Mouse (Mus musculus): Measurements from ENCODE around the gene Kif7. TPM values are rescaled to one million over a fixed set of nuclear protein-coding genes. Genes with fewer than 3 reads are reported as not detected.

Gene Kif7
- polyA plus RNA-seq, 1 experiment from 2014 or later: 7.6 TPM

DNA sequence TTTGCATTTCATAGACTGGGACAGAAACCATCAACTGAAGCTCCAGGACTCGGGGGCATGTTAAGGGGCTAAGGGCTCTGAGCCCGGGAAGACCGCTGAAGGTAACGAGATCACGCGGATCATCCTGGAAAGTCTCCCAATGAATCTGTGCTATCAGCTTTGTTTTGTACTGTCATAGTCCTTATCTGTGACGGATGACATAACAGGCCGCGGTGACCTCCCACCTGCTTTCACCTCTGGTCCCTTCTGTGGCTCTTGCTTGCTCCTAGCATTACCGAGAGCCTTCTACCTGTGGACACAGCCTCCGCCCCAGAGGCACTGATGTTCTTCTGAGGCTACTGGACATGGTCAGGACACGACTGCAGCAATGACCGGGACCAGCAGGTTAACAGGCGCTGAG is 21.0 kb upstream of the Kif7 start:
- DNase-seq (no peak), ATAC-seq (ENCODE audit: insufficient read depth) (no peak)
- Histone ChIP-seq H3K4me2 (no peak overlapping the region), H3K27me3 (ENCODE audit: insufficient read depth, low read length) (no peaks in the 10 kb centered on the region; the same call in 1 of the 2 replicates), H3K36me3 (ENCODE audit: insufficient read depth) (no peaks in the 10 kb centered on the region), H3K9ac (no peak overlapping the region), H3K9me3 (ENCODE audit: low read depth, low read length) (no peaks in the 10 kb centered on the region), H3K4me1 (ENCODE audit: insufficient read depth) (no peaks in the 10 kb centered on the region), H3K4me3 (ENCODE audit: low read depth, low read length) (no peak overlapping the region), H3K27ac (ENCODE audit: low read depth) (no peak overlapping the region)
- no peak for TF ChIP-seq CTCF (IDR thresholded peaks at IDR 0.05; ENCODE audit: low read depth)
- WGBS: 76% methylated on average over 14 of the region's 14 CpGs

- no peak overlapping the region for H3K4me3 ChIP-seq (ENCODE audit: low read depth, low read length)
- DNase-seq (no peak), ATAC-seq (ENCODE audit: insufficient read depth) (no peak)
- H3K36me3 ChIP-seq (ENCODE audit: insufficient read depth): no peaks in the 10 kb centered on the region
- TF ChIP-seq CTCF (IDR thresholded peaks at IDR 0.05; ENCODE audit: low read depth): no peak
- H3K4me2 ChIP-seq: no peak overlapping the region
- no peaks in the 10 kb centered on the region; the same call in 1 of the 2 replicates for H3K27me3 ChIP-seq (ENCODE audit: insufficient read depth, low read length)
- no peak overlapping the region for H3K9ac ChIP-seq
- 71% methylated on average over 8 of the region's 8 CpGs for WGBS
- no peak overlapping the region for H3K27ac ChIP-seq (ENCODE audit: low read depth)
- H3K4me1 ChIP-seq (ENCODE audit: insufficient read depth): no peaks in the 10 kb centered on the region
- no peaks in the 10 kb centered on the region for H3K9me3 ChIP-seq (ENCODE audit: low read depth, low read length)
Observed at GRCm38 (mm10) chr7:79734563-79734962, 19.0 kb upstream of the Kif7 start.

- H3K4me3 ChIP-seq (ENCODE audit: low read depth, low read length): no peak within 1 kb of the TSS
- H3K36me3 ChIP-seq (ENCODE audit: insufficient read depth): no peaks in the 10 kb centered on the region
- H3K4me1 ChIP-seq (ENCODE audit: insufficient read depth): no peaks in the 10 kb centered on the region
- WGBS: 48% methylated on average over 4 of the region's 4 CpGs
- no peaks in the 10 kb centered on the region for H3K9me3 ChIP-seq (ENCODE audit: low read depth, low read length)
- no peak for TF ChIP-seq CTCF (IDR thresholded peaks at IDR 0.05; ENCODE audit: low read depth)
- no peak within 1 kb of the TSS for H3K27ac ChIP-seq (ENCODE audit: low read depth)
- no peaks in the 10 kb centered on the region; the same call in 1 of the 2 replicates for H3K27me3 ChIP-seq (ENCODE audit: insufficient read depth, low read length)
- no peak within 1 kb of the TSS for H3K9ac ChIP-seq
- ATAC-seq (ENCODE audit: insufficient read depth) (no peak), DNase-seq (no peak)
- H3K4me2 ChIP-seq: no peak within 1 kb of the TSS
Observed at GRCm38 (mm10) chr7:79732622-79733021, 17.1 kb upstream of the Kif7 start, which contains the start of gene Plin1. Plin1 (minus strand) TSS chr7:79732903.

GRCm38 (mm10) chr7:79731438-79731837 is 15.9 kb upstream of the Kif7 start:
- H3K4me3 ChIP-seq (ENCODE audit: low read depth, low read length): no peak overlapping the region
- no peaks in the 10 kb centered on the region for H3K36me3 ChIP-seq (ENCODE audit: insufficient read depth)
- no peak for TF ChIP-seq CTCF (IDR thresholded peaks at IDR 0.05; ENCODE audit: low read depth)
- H3K4me1 ChIP-seq (ENCODE audit: insufficient read depth): no peaks in the 10 kb centered on the region
- no peaks in the 10 kb centered on the region for H3K9me3 ChIP-seq (ENCODE audit: low read depth, low read length)
- no peaks in the 10 kb centered on the region; the same call in 1 of the 2 replicates for H3K27me3 ChIP-seq (ENCODE audit: insufficient read depth, low read length)
- ATAC-seq (ENCODE audit: insufficient read depth) (no peak), DNase-seq (no peak)
- no peak overlapping the region for H3K9ac ChIP-seq
- no peak overlapping the region for H3K4me2 ChIP-seq
- WGBS: 71% methylated on average over 13 of the region's 13 CpGs
- H3K27ac ChIP-seq (ENCODE audit: low read depth): no peak overlapping the region

DNA sequence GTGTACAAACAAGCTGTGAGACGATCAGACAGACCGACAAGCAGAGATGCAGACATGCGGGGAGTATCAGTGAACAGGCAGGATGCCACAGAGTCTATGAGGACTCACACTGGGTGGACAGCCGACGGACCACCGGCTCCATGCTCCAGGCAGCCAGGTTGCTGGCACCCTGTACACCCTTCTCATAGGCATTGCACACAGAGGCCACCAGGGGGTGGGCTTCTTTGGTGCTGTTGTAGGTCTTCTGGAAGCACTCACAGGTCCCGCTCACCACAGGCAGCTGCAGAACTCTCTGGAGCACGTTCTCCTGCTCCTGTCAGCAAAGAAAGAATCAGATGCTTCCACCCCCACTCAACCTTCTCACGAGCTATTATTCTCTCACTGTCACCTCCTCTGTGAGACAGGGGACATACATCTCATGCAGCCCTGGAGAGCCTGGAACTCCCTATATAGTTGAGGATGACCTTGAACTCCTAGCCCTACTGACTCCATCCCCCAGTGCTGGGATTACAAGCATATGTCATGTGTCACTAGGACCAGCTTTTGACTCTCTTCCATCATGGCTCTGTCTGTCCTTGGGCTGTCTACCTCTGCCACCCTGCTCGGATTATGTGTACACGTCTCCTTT is 14.3 kb upstream of the Kif7 start:
- peak; percentile 52 for TF ChIP-seq CTCF (IDR thresholded peaks at IDR 0.05; ENCODE audit: low read depth)
- no peaks in the 10 kb centered on the region; the same call in 1 of the 2 replicates for H3K27me3 ChIP-seq (ENCODE audit: insufficient read depth, low read length)
- no peaks in the 10 kb centered on the region for H3K4me1 ChIP-seq (ENCODE audit: insufficient read depth)
- H3K9me3 ChIP-seq (ENCODE audit: low read depth, low read length): no peaks in the 10 kb centered on the region
- no peak overlapping the region for H3K27ac ChIP-seq (ENCODE audit: low read depth)
- H3K4me2 ChIP-seq: no peak overlapping the region
- ATAC-seq (ENCODE audit: insufficient read depth) (no peak; the same call in 1 of the 2 replicates), DNase-seq (peak; percentile 25)
- 63% methylated on average over 11 of the region's 11 CpGs for WGBS
- no peak overlapping the region for H3K4me3 ChIP-seq (ENCODE audit: low read depth, low read length)
- H3K36me3 ChIP-seq (ENCODE audit: insufficient read depth): no peaks in the 10 kb centered on the region
- no peak overlapping the region for H3K9ac ChIP-seq

DNA sequence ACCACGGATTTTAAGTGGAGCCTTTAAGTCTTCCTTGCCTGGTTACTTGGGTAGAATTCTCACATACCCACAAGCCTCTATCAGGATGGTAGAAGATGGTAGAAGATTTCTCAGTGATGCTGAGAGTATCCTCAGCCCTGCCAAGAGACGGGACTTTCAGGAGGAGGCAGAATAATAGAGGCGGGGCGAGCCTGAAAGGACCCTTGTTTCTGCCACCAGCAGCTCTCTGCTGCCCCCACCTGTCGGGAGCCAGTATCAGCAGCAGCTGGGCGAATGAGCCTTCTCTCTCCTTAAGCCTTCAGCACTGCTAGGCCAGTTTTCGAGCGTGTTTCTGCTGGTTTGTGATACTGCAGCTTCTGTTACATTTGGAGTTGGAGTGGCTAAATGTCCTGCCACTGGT is 13.6 kb upstream of the Kif7 start:
- DNase-seq (peak; percentile 90), ATAC-seq (ENCODE audit: insufficient read depth) (peak; percentile 56)
- Histone ChIP-seq H3K4me1 (ENCODE audit: insufficient read depth) (no peaks in the 10 kb centered on the region), H3K9ac (no peak overlapping the region), H3K4me3 (ENCODE audit: low read depth, low read length) (no peak overlapping the region), H3K36me3 (ENCODE audit: insufficient read depth) (no peaks in the 10 kb centered on the region), H3K27me3 (ENCODE audit: insufficient read depth, low read length) (no peaks in the 10 kb centered on the region; the same call in 1 of the 2 replicates), H3K9me3 (ENCODE audit: low read depth, low read length) (no peaks in the 10 kb centered on the region), H3K27ac (ENCODE audit: low read depth) (no peak overlapping the region), H3K4me2 (no peak overlapping the region)
- peak; percentile 90 for TF ChIP-seq CTCF (IDR thresholded peaks at IDR 0.05; ENCODE audit: low read depth)
- WGBS: 9% methylated on average over 8 of the region's 8 CpGs

DNA sequence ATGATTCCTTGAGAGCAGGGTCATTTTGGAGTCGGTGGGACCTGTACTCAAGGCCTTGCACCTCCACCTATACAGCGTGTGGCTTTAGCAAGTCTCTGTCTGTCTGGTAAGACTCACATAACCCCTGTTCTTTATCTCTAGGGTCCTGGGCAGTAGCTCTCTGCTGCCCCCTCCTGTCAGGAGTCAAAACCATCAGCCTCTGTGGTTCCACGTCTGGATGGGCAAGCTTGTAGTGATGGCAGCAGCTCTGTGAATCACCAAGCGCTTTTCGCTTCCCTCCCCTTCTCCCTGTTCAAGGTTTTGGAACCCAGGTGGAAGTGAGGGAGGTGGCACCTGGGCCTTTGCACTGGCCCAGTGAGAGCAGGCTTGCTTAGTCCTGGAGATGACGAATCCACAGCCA is 12.7 kb upstream of the Kif7 start:
- Histone ChIP-seq H3K4me2 (no peak overlapping the region), H3K4me3 (ENCODE audit: low read depth, low read length) (no peak overlapping the region), H3K9me3 (ENCODE audit: low read depth, low read length) (no peaks in the 10 kb centered on the region), H3K27me3 (ENCODE audit: insufficient read depth, low read length) (peaks cover under 1% of the 10 kb centered on the region), H3K27ac (ENCODE audit: low read depth) (no peak overlapping the region), H3K36me3 (ENCODE audit: insufficient read depth) (no peaks in the 10 kb centered on the region), H3K4me1 (ENCODE audit: insufficient read depth) (no peaks in the 10 kb centered on the region), H3K9ac (no peak overlapping the region)
- DNase-seq (peak; percentile 84), ATAC-seq (ENCODE audit: insufficient read depth) (peak; percentile 39; the same call in 1 of the 2 replicates)
- WGBS: 33% methylated on average over 6 of the region's 6 CpGs
- TF ChIP-seq CTCF (IDR thresholded peaks at IDR 0.05; ENCODE audit: low read depth): peak; percentile 91

All from lung, embryonic 14.5 days (tissue).